Mouse (Mus musculus): ENCODE results near the gene Gm21981. TPM values are rescaled to one million over a fixed set of nuclear protein-coding genes. Genes with fewer than 3 reads are reported as not detected.
A peak's percentile ranks its signal among the peaks of the same experiment; 100 is the strongest.

The Gm21981 gene
- polyA plus RNA-seq, 1 experiment from 2014 or later: 0.16 TPM

- Histone ChIP-seq H3K27me3 (ENCODE audit: insufficient read depth, poor library complexity, severe bottlenecking) (peaks cover 47% of the 10 kb centered on the region), H3K9me3 (no peaks in the 10 kb centered on the region), H3K27ac (peak overlapping the region; percentile 92), H3K4me1 (peaks cover 22% of the 10 kb centered on the region), H3K4me3 (peak overlapping the region; percentile 84), H3K36me3 (peaks cover 9% of the 10 kb centered on the region)
- WGBS: under 1% methylated on average over 22 of the region's 23 CpGs
- DNase-seq (ENCODE audit: low spot score): no peak
Measured at GRCm38 (mm10) chr17:47695337-47695710, 1.1 kb upstream of the Gm21981 start.

GRCm38 (mm10) chr17:47694503-47695336, 465 bp upstream of the Gm21981 start, which contains the start of gene Prickle4:
Gene Prickle4, minus strand, starts transcription at chr17:47694736.
- peak; percentile 97 for DNase-seq (ENCODE audit: low spot score)
- under 1% methylated on average over 82 of the region's 82 CpGs for WGBS
- H3K4me1 ChIP-seq: peaks cover 24% of the 10 kb centered on the region
- peak within 1 kb of the TSS; percentile 92 for H3K27ac ChIP-seq
- H3K9me3 ChIP-seq: no peaks in the 10 kb centered on the region
- peaks cover 3% of the 10 kb centered on the region; the same call in 1 of the 2 replicates for H3K36me3 ChIP-seq
- peaks cover 53% of the 10 kb centered on the region for H3K27me3 ChIP-seq (ENCODE audit: insufficient read depth, poor library complexity, severe bottlenecking)
- peak within 1 kb of the TSS; percentile 84 for H3K4me3 ChIP-seq

- no peak for DNase-seq (ENCODE audit: low spot score)
- Histone ChIP-seq H3K4me1 (peaks cover 33% of the 10 kb centered on the region), H3K4me3 (peak overlapping the region; percentile 84), H3K9me3 (no peaks in the 10 kb centered on the region), H3K36me3 (no peaks in the 10 kb centered on the region), H3K27me3 (ENCODE audit: insufficient read depth, poor library complexity, severe bottlenecking) (peaks cover 57% of the 10 kb centered on the region), H3K27ac (peak overlapping the region; percentile 92; the same call in 1 of the 2 replicates)
- 30% methylated on average over 13 of the region's 13 CpGs for WGBS
Measured at GRCm38 (mm10) chr17:47693671-47694441, 399 bp downstream of the Gm21981 start.

GRCm38 (mm10) chr17:47691650-47692049, 2.6 kb downstream of the Gm21981 start:
- DNase-seq (ENCODE audit: low spot score): no peak
- Histone ChIP-seq H3K36me3 (peaks cover 2% of the 10 kb centered on the region; the same call in 1 of the 2 replicates), H3K9me3 (no peaks in the 10 kb centered on the region), H3K4me3 (no peak overlapping the region), H3K4me1 (peaks cover 45% of the 10 kb centered on the region), H3K27ac (no peak overlapping the region), H3K27me3 (ENCODE audit: insufficient read depth, poor library complexity, severe bottlenecking) (peaks cover 48% of the 10 kb centered on the region)
- 89% methylated on average over 3 of the region's 3 CpGs for WGBS

- no peak overlapping the region; the same call in 1 of the 2 replicates for H3K4me3 ChIP-seq
- peaks cover 16% of the 10 kb centered on the region for H3K36me3 ChIP-seq
- H3K27ac ChIP-seq: no peak overlapping the region
- no peaks in the 10 kb centered on the region for H3K9me3 ChIP-seq
- peaks cover 45% of the 10 kb centered on the region for H3K27me3 ChIP-seq (ENCODE audit: insufficient read depth, poor library complexity, severe bottlenecking)
- peaks cover 41% of the 10 kb centered on the region for H3K4me1 ChIP-seq
- WGBS: 83% methylated on average over 8 of the region's 8 CpGs
- no peak for DNase-seq (ENCODE audit: low spot score)
Measured at GRCm38 (mm10) chr17:47689894-47690293, 4.4 kb downstream of the Gm21981 start.

GRCm38 (mm10) chr17:47688608-47689575, 5.4 kb downstream of the Gm21981 start, which contains the start of gene Frs3:
Gene Frs3, plus strand, starts transcription at chr17:47689030.
- WGBS: 2% methylated on average over 58 of the region's 58 CpGs
- DNase-seq (ENCODE audit: low spot score): peak; percentile 92

GRCm38 (mm10) chr17:47688344-47688607, 6.0 kb downstream of the Gm21981 start, which contains the start of gene Tomm6:
Gene Tomm6, minus strand, starts transcription at chr17:47688386.
- peaks cover 28% of the 10 kb centered on the region for H3K36me3 ChIP-seq

More at GRCm38 (mm10) chr17:47688608-47689575, 5.4 kb downstream of the Gm21981 start, which contains the start of gene Frs3:
- H3K27me3 ChIP-seq (ENCODE audit: insufficient read depth, poor library complexity, severe bottlenecking): peaks cover 45% of the 10 kb centered on the region
- H3K4me3 ChIP-seq: peak within 1 kb of the TSS; percentile 90
- peaks cover 31% of the 10 kb centered on the region for H3K4me1 ChIP-seq
- peaks cover 25% of the 10 kb centered on the region for H3K36me3 ChIP-seq
- H3K9me3 ChIP-seq: no peaks in the 10 kb centered on the region
- peak within 1 kb of the TSS; percentile 89 for H3K27ac ChIP-seq

GRCm38 (mm10) chr17:47687409-47688343, 6.6 kb downstream of the Gm21981 start:
- no peaks in the 10 kb centered on the region for H3K9me3 ChIP-seq
- H3K27me3 ChIP-seq (ENCODE audit: insufficient read depth, poor library complexity, severe bottlenecking): peaks cover 34% of the 10 kb centered on the region
- peaks cover 33% of the 10 kb centered on the region for H3K36me3 ChIP-seq
- H3K4me1 ChIP-seq: peaks cover 24% of the 10 kb centered on the region
- H3K4me3 ChIP-seq: peak overlapping the region; percentile 90
- peak; percentile 98 for DNase-seq (ENCODE audit: low spot score)
- H3K27ac ChIP-seq: peak overlapping the region; percentile 89
- WGBS: under 1% methylated on average over 70 of the region's 70 CpGs

More at GRCm38 (mm10) chr17:47688344-47688607, 6.0 kb downstream of the Gm21981 start, which contains the start of gene Tomm6:
- H3K4me1 ChIP-seq: peaks cover 25% of the 10 kb centered on the region
- no peak for DNase-seq (ENCODE audit: low spot score)
- no peaks in the 10 kb centered on the region for H3K9me3 ChIP-seq
- H3K4me3 ChIP-seq: peak within 1 kb of the TSS; percentile 90
- under 1% methylated on average over 9 of the region's 9 CpGs for WGBS
- peaks cover 40% of the 10 kb centered on the region for H3K27me3 ChIP-seq (ENCODE audit: insufficient read depth, poor library complexity, severe bottlenecking)
- peak within 1 kb of the TSS; percentile 89 for H3K27ac ChIP-seq

GRCm38 (mm10) chr17:47682836-47683235, 11.4 kb downstream of the Gm21981 start:
- DNase-seq (ENCODE audit: low spot score): no peak
- Histone ChIP-seq H3K36me3 (peaks cover 75% of the 10 kb centered on the region), H3K9me3 (no peaks in the 10 kb centered on the region), H3K4me3 (no peak overlapping the region), H3K27ac (no peak overlapping the region), H3K4me1 (peaks cover 8% of the 10 kb centered on the region), H3K27me3 (ENCODE audit: insufficient read depth, poor library complexity, severe bottlenecking) (no peaks in the 10 kb centered on the region)
- 78% methylated on average over 4 of the region's 4 CpGs for WGBS

- 84% methylated on average over 5 of the region's 5 CpGs for WGBS
- no peak overlapping the region for H3K27ac ChIP-seq
- no peaks in the 10 kb centered on the region for H3K9me3 ChIP-seq
- peaks cover 6% of the 10 kb centered on the region; the same call in 1 of the 2 replicates for H3K4me1 ChIP-seq
- H3K4me3 ChIP-seq: no peak overlapping the region
- peaks cover 4% of the 10 kb centered on the region for H3K27me3 ChIP-seq (ENCODE audit: insufficient read depth, poor library complexity, severe bottlenecking)
- no peak for DNase-seq (ENCODE audit: low spot score)
- H3K36me3 ChIP-seq: peaks cover 59% of the 10 kb centered on the region
Measured at GRCm38 (mm10) chr17:47678702-47679101, 15.6 kb downstream of the Gm21981 start.

GRCm38 (mm10) chr17:47678238-47678637, 16.0 kb downstream of the Gm21981 start:
- H3K27ac ChIP-seq: no peak overlapping the region
- peaks cover 9% of the 10 kb centered on the region for H3K27me3 ChIP-seq (ENCODE audit: insufficient read depth, poor library complexity, severe bottlenecking)
- no peak overlapping the region for H3K4me3 ChIP-seq
- DNase-seq (ENCODE audit: low spot score): no peak
- peaks cover 10% of the 10 kb centered on the region; the same call in 1 of the 2 replicates for H3K4me1 ChIP-seq
- 81% methylated on average over 5 of the region's 5 CpGs for WGBS
- H3K9me3 ChIP-seq: no peaks in the 10 kb centered on the region
- peaks cover 56% of the 10 kb centered on the region for H3K36me3 ChIP-seq
